Mouse (Mus musculus): ENCODE results near the gene Allc.

Gene Allc

GRCm38 (mm10) chr12:28582423-28582822 lies at the start of gene Allc:
TSS of gene Allc (minus strand) at chr12:28582523.
- no peak for DNase-seq (ENCODE audit: low read depth, low spot score)

- DNase-seq (ENCODE audit: low read depth, low spot score): no peak
Observed at GRCm38 (mm10) chr12:28628436-28628835, 46.1 kb upstream of the Allc start.

GRCm38 (mm10) chr12:28627092-28627491 lies 44.8 kb upstream of the Allc start:
- DNase-seq (ENCODE audit: low read depth, low spot score): no peak

- DNase-seq (ENCODE audit: low read depth, low spot score): no peak
Observed at GRCm38 (mm10) chr12:28625407-28625806, 43.1 kb upstream of the Allc start.

GRCm38 (mm10) chr12:28624251-28624650 lies 41.9 kb upstream of the Allc start:
- no peak for DNase-seq (ENCODE audit: low read depth, low spot score)

GRCm38 (mm10) chr12:28623195-28623594 lies 40.9 kb upstream of the Allc start, which contains the start of gene Colec11:
TSS of gene Colec11 (minus strand) at chr12:28623377.
- no peak for DNase-seq (ENCODE audit: low read depth, low spot score)

- DNase-seq (ENCODE audit: low read depth, low spot score): no peak
Observed at GRCm38 (mm10) chr12:28622641-28623040, 40.3 kb upstream of the Allc start.

GRCm38 (mm10) chr12:28622167-28622532 lies 39.8 kb upstream of the Allc start:
- no peak for DNase-seq (ENCODE audit: low read depth, low spot score)

- DNase-seq (ENCODE audit: low read depth, low spot score): no peak
Observed at GRCm38 (mm10) chr12:28621451-28622166, 39.3 kb upstream of the Allc start.

GRCm38 (mm10) chr12:28617297-28617696 lies 35.0 kb upstream of the Allc start:
- DNase-seq (ENCODE audit: low read depth, low spot score): no peak

- no peak for DNase-seq (ENCODE audit: low read depth, low spot score)
Observed at GRCm38 (mm10) chr12:28614401-28614800, 32.1 kb upstream of the Allc start.

GRCm38 (mm10) chr12:28612391-28612790 lies 30.1 kb upstream of the Allc start:
- DNase-seq (ENCODE audit: low read depth, low spot score): no peak

- DNase-seq (ENCODE audit: low read depth, low spot score): no peak
Observed at GRCm38 (mm10) chr12:28607546-28608305, 25.4 kb upstream of the Allc start.

GRCm38 (mm10) chr12:28603494-28603893 lies 21.2 kb upstream of the Allc start:
- no peak for DNase-seq (ENCODE audit: low read depth, low spot score)

GRCm38 (mm10) chr12:28602259-28602658 lies 19.9 kb upstream of the Allc start:
- no peak for DNase-seq (ENCODE audit: low read depth, low spot score)

- no peak for DNase-seq (ENCODE audit: low read depth, low spot score)
Observed at GRCm38 (mm10) chr12:28598526-28598991, 16.2 kb upstream of the Allc start.

- no peak for DNase-seq (ENCODE audit: low read depth, low spot score)
Observed at GRCm38 (mm10) chr12:28598110-28598509, 15.8 kb upstream of the Allc start.

- DNase-seq (ENCODE audit: low read depth, low spot score): no peak
Observed at GRCm38 (mm10) chr12:28597699-28598098, 15.4 kb upstream of the Allc start.

- DNase-seq (ENCODE audit: low read depth, low spot score): no peak
Observed at GRCm38 (mm10) chr12:28596851-28597250, 14.5 kb upstream of the Allc start.

- no peak for DNase-seq (ENCODE audit: low read depth, low spot score)
Observed at GRCm38 (mm10) chr12:28590428-28590827, 8.1 kb upstream of the Allc start.

- DNase-seq (ENCODE audit: low read depth, low spot score): peak; percentile 70
Observed at GRCm38 (mm10) chr12:28589090-28589868, 7.0 kb upstream of the Allc start.

- DNase-seq (ENCODE audit: low read depth, low spot score): no peak
Observed at GRCm38 (mm10) chr12:28587949-28588348, 5.6 kb upstream of the Allc start.

Measured in forelimb bud, embryonic 11.5 days (tissue).